Mouse (Mus musculus): ENCODE data around the gene Phkb.

- no peak for TF ChIP-seq CTCF (IDR thresholded peaks at IDR 0.05; ENCODE audit: low read depth)
- TF ChIP-seq EP300 (IDR thresholded peaks at IDR 0.05; ENCODE audit: low read depth): no peak
These were observed 104.1 kb downstream of the Phkb start for GRCm38 (mm10) chr8:85944820-85945219.
